Mouse (Mus musculus) erythroblast, embryonic 14.5 days (primary cell): ENCODE data around the gene Ntan1. TPM values are rescaled to one million over a fixed set of nuclear protein-coding genes. Genes with fewer than 3 reads are reported as not detected.

Experiments used
- H3K27me3 ChIP-seq: 2 replicates; pipeline ENCODE4 v1.6.1; 2012; ENCODE audit warnings: inconsistent platforms; ENCODE audit not compliant: control insufficient read depth
- H3K36me3 ChIP-seq: 2 replicates; pipeline ENCODE4 v1.6.1; 2012; ENCODE audit warnings: mild to moderate bottlenecking, inconsistent platforms; ENCODE audit not compliant: control insufficient read depth
- H3K4me1 ChIP-seq: 2 replicates; pipeline ENCODE4 v1.6.1; 2012; ENCODE audit warnings: inconsistent platforms; ENCODE audit not compliant: control insufficient read depth
- H3K4me3 ChIP-seq: replicated peaks from 2 replicates; pipeline ENCODE3; 2012; ENCODE audit warnings: moderate library complexity, mild to moderate bottlenecking, inconsistent platforms
- H3K9me3 ChIP-seq: 2 replicates; pipeline ENCODE4 v1.6.1; 2012; ENCODE audit warnings: low read length, inconsistent platforms, mixed read lengths; ENCODE audit not compliant: control insufficient read depth
- GATA1 ChIP-seq: IDR thresholded peaks from 2 replicates; pipeline ENCODE4 v1.6.1; 2012; ENCODE audit warnings: low read length, inconsistent platforms, mixed read lengths
- TAL1 ChIP-seq: IDR thresholded peaks from 3 replicates; pipeline ENCODE4 v1.6.1; 2012; ENCODE audit warnings: low read length, inconsistent platforms, mixed read lengths
- polyA plus RNA-seq: library from polyadenylated mRNA; stranded (reverse); fragments of >175 nt; gene quantifications from 2 replicates; pipeline ENCODE4 v1.2.3, GENCODE M21; 2012

Gene Ntan1
- polyA plus RNA-seq, 1 experiment: 0.43 TPM

GRCm38 (mm10) chr16:13801231-13801630 lies 17.4 kb upstream of the Ntan1 start:
- no peaks in the 10 kb centered on the region for H3K27me3 ChIP-seq
- no peaks in the 10 kb centered on the region for H3K4me1 ChIP-seq
- H3K9me3 ChIP-seq: no peaks in the 10 kb centered on the region
- TF ChIP-seq GATA1 (no peak), TAL1 (no peak)
- H3K4me3 ChIP-seq: no peak overlapping the region
- H3K36me3 ChIP-seq: peaks cover 86% of the 10 kb centered on the region

GRCm38 (mm10) chr16:13804666-13805065 lies 14.0 kb upstream of the Ntan1 start:
- H3K9me3 ChIP-seq: no peaks in the 10 kb centered on the region
- peaks cover 88% of the 10 kb centered on the region for H3K36me3 ChIP-seq
- no peaks in the 10 kb centered on the region for H3K4me1 ChIP-seq
- no peak for TF ChIP-seq TAL1
- no peak for TF ChIP-seq GATA1
- no peak overlapping the region for H3K4me3 ChIP-seq
- no peaks in the 10 kb centered on the region for H3K27me3 ChIP-seq

- Histone ChIP-seq H3K9me3 (no peaks in the 10 kb centered on the region), H3K27me3 (no peaks in the 10 kb centered on the region), H3K36me3 (peaks cover 91% of the 10 kb centered on the region), H3K4me1 (no peaks in the 10 kb centered on the region), H3K4me3 (no peak overlapping the region)
- TF ChIP-seq GATA1: no peak
- TF ChIP-seq TAL1: no peak
Observed at GRCm38 (mm10) chr16:13807616-13808015, 11.0 kb upstream of the Ntan1 start.

GRCm38 (mm10) chr16:13808410-13808809 lies 10.2 kb upstream of the Ntan1 start:
- H3K4me3 ChIP-seq: no peak overlapping the region
- no peaks in the 10 kb centered on the region for H3K9me3 ChIP-seq
- H3K4me1 ChIP-seq: no peaks in the 10 kb centered on the region
- no peaks in the 10 kb centered on the region for H3K27me3 ChIP-seq
- peaks cover 94% of the 10 kb centered on the region for H3K36me3 ChIP-seq
- TF ChIP-seq GATA1: no peak
- no peak for TF ChIP-seq TAL1

GRCm38 (mm10) chr16:13812152-13812551 lies 6.5 kb upstream of the Ntan1 start:
- H3K4me1 ChIP-seq: peaks cover 2% of the 10 kb centered on the region; the same call in 1 of the 2 replicates
- H3K27me3 ChIP-seq: no peaks in the 10 kb centered on the region
- no peak overlapping the region for H3K4me3 ChIP-seq
- H3K36me3 ChIP-seq: peaks cover 85% of the 10 kb centered on the region
- no peaks in the 10 kb centered on the region for H3K9me3 ChIP-seq
- no peak for TF ChIP-seq TAL1
- TF ChIP-seq GATA1: no peak

- no peak overlapping the region for H3K4me3 ChIP-seq
- no peaks in the 10 kb centered on the region for H3K27me3 ChIP-seq
- H3K36me3 ChIP-seq: peaks cover 76% of the 10 kb centered on the region
- TF ChIP-seq GATA1 (no peak), TAL1 (no peak)
- no peaks in the 10 kb centered on the region for H3K9me3 ChIP-seq
- peaks cover 8% of the 10 kb centered on the region for H3K4me1 ChIP-seq
Observed at GRCm38 (mm10) chr16:13813200-13813599, 5.4 kb upstream of the Ntan1 start.

- Histone ChIP-seq H3K9me3 (no peaks in the 10 kb centered on the region), H3K4me3 (peak overlapping the region; percentile 83), H3K4me1 (peaks cover 43% of the 10 kb centered on the region), H3K36me3 (peaks cover 22% of the 10 kb centered on the region), H3K27me3 (no peaks in the 10 kb centered on the region)
- TF ChIP-seq GATA1 (no peak), TAL1 (no peak)
Observed at GRCm38 (mm10) chr16:13819394-13819743, 724 bp downstream of the Ntan1 start.

- peak overlapping the region; percentile 83 for H3K4me3 ChIP-seq
- TF ChIP-seq TAL1 (no peak), GATA1 (no peak)
- H3K9me3 ChIP-seq: no peaks in the 10 kb centered on the region
- peaks cover 21% of the 10 kb centered on the region for H3K36me3 ChIP-seq
- no peaks in the 10 kb centered on the region for H3K27me3 ChIP-seq
- H3K4me1 ChIP-seq: peaks cover 43% of the 10 kb centered on the region
Observed at GRCm38 (mm10) chr16:13819806-13820500, 1.3 kb downstream of the Ntan1 start.

- Histone ChIP-seq H3K9me3 (no peaks in the 10 kb centered on the region), H3K4me3 (no peak overlapping the region), H3K36me3 (peaks cover 14% of the 10 kb centered on the region), H3K4me1 (peaks cover 40% of the 10 kb centered on the region), H3K27me3 (no peaks in the 10 kb centered on the region)
- TF ChIP-seq TAL1 (no peak), GATA1 (no peak)
Observed at GRCm38 (mm10) chr16:13820771-13821170, 2.1 kb downstream of the Ntan1 start.
